Mouse (Mus musculus): Measurements from ENCODE around the gene Arhgap18.

Gene Arhgap18

DNA sequence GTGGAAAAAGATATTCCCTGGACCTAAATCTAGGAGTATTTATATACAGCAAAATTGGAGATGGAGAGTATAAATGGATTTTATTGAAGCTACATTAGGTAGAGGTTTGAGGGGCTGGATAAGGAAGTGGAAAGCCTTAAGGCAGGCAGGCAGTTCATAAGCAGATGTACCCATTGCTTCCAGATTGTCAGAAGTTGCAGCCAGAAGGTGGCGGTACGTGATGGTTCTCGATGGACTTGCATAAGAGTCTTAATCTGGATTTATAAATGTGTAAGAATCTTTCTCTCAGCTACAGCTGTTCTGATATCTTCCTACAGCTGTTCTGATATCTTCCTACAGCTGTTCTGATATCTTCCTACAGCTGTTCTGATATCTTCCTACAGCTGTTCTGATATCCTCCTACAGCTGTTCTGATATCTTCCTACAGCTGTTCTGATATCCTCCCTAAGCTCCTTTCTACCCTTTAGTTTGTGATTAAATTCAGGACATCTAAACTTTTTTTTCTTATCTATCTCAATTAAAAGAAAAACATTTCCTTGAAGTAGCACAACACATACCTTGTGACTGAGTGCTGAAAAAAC lies 79.5 kb downstream of the Arhgap18 start:
- DNase-seq: no peak

DNA sequence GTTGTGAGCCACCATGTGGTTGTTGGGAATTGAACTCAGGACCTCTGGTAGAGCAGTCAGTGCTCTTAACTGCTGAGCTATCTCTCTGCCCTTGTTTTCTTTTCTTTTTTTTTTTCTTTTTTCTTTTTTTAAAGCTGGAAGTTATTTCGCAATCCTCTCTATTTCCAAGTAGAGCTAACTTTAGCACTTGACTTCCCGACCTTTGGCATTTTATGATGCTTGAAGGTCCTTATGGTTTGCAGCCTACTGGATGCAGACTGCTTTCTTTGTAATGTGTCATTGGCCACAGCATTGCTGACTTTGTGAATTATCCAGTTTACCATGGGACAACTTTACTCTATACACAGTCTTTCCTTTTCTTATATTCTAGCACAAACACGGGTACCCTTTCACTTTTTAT lies 80.2 kb downstream of the Arhgap18 start:
- DNase-seq: no peak

DNA sequence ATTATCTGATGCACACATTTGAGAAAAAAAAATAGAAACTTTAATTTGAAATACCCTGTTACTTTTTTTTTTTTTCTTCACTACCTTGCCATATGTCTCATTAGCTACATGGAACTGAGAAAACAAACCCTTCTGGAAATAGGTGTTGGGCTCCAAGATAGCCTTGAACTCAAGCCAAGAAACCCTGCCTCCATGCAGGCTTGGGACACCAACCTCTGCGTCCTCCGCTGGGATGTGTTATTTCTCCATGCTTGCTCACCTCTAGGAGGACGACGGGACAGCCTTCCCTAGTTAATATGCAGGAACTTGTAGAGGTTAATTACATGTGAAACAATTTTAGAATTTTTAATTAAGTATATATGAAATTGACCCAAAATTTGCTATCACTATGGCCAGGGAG lies 96.1 kb downstream of the Arhgap18 start:
- DNase-seq: no peak

DNA sequence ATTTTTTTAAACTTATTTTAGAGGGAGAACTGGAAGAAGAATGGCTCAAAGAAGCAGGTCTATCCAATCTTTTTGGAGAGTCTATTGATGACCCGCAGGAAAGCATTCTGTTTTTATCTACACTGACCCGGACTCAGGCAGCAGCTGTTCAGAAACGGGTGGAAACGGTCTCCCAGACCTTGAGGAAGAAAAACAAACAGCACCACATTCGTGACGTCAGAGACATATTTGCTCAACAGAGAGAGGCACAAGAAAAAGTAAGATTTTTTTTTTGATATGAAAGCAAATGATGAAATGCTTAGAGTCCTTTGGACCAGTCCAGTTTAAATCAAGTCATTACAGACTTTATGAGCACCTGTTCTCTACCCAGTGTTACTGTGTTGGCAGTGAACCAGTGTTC lies 96.6 kb downstream of the Arhgap18 start:
- no peak for DNase-seq

DNA sequence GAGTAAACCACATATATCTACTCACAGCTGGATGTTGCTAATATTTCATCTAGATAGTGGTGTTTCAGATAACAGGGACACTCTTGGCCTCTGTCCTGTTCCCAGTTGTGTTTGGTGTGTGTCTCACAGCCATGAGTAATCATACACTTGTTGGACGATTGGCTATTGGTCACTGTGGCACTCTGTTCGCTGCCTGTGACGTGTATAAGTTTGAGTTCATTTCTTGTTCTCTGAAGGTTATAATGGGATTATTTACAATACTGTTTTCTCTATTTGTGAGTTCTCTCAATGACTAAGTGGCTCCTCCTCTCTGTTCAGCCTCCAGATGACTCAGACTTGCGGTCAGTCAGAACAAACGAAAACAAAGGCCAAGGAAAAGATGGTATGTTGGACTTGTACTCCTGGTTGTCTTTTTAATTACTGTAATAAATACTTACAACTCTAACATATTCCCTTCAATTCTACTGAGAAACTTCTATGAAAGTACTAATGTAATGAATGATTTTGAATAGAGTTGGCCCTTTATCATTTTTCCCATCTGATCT lies 101.4 kb downstream of the Arhgap18 start:
- DNase-seq: no peak

DNA sequence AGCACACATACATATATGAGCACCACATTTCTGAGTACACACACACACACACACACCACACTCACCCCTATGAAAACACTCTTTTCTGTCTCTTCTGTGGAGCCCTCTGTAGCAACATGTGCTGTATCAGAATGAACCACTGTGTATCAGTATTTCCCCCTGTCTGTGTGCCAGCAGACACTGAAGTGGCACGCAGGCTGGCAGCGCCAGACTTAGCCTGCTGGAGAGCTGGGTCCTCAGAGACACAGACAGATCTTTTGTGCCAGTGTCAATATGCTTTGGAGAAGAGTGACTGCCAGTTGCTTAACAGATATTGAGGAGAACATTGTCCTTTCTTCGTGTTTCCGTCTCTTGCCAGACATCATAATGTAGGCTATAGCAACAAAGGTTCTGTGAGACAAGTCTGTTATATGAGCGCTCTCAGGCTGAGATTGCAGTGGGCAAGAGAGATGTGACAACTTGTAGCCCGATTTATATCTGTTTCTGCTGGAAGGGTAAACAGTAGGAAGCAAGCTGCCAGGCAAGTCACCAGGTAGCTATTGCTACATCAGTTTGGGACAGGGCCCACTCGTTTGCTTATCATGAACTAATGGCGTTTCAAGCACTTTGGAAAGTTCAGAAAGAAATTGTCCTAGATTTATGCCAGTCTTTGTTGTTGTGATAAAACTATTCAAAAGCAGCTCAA lies 102.8 kb downstream of the Arhgap18 start:
- DNase-seq: no peak

DNA sequence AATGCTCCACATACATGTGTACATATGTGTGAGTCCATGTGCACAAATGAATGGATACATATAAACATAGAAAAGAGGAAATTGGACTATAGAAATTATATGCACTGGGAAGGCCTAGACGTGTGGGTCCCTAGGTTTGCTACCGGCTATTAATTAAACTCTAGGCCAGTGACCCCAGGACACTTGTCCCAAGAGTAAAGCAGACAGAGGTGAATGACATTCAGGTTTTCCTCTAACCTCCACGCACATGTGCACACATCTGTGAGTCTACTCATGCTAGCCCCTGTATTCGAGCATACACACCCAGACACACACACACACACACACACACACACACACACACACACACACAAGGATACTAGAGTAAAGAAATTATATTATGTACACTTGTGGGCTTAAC lies 104.4 kb downstream of the Arhgap18 start:
- no peak for DNase-seq

DNA sequence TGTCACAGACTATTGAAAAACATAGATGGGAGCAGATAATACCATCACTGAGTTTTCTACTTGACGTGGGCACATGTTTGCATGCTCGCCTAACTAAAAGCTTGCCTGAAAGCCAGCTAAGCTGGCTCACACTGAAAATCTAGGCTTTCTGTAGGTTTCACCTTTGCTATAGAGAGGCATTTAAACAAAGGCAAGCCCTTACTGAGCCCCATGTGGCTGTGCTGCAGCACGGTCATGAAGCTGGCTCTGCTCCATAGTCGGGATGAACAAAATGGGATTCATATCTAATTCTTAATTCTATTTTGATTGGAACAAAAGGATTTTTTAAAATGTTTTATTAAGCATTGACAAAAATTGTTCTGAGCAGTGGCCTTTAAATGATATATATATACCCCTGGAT lies 105.3 kb downstream of the Arhgap18 start:
- no peak for DNase-seq

DNA sequence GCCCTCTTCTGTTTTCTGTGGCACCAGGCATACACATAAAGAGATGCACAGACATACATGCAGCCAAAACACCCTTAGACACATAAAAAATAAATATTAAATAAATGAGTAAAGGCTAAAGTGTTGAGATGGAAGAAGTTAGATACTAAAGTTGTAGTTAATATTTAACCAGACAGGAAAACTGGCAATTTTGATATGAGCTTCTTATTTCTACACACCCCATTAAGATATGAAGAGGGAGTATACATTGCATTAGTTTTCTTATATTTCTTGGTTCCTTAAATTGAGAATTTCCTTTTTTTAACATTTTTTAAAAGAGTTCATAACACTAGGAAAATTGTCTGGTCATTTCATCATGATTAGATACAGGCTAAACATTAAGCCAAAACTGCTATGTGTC lies 108.0 kb downstream of the Arhgap18 start:
- no peak for DNase-seq

DNA sequence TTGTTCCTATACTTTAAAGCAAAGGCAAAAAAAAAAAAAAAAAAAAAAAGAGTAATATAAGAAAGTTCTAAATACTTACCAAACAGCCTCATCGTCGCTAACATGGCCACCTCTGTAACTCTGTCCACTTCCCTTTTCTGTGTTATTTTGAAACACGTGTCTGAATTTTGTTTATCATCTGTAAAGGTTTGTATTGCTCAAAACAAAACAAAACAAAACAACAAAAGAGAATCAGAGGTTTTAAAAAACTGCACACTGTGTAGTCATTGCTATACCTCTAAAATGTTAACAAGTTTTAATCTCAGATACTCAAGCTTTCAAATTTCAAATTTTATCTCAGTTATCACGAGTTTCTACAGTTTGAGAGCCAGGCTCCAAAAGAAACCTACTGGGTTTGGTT lies 109.0 kb downstream of the Arhgap18 start:
- no peak for DNase-seq

DNA sequence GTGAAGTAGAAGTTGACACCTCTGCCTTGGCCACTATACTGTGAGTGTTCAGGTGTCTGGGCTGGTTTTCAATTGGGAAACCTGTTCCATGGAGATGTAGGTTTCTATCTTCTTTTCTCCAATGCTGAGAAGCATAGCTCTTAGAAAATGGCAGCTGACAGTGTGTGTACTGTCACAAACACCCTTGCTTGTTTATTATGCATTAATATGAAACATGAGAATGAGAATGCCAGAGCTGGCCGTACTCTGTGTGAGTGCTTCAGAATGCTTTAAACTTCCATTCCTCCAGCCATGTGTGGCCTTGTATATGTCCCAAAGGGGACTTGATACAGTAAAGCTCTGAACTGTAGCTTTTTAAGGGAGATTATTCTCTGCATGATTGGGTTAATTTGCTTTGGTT lies 110.8 kb downstream of the Arhgap18 start:
- no peak for DNase-seq

DNA sequence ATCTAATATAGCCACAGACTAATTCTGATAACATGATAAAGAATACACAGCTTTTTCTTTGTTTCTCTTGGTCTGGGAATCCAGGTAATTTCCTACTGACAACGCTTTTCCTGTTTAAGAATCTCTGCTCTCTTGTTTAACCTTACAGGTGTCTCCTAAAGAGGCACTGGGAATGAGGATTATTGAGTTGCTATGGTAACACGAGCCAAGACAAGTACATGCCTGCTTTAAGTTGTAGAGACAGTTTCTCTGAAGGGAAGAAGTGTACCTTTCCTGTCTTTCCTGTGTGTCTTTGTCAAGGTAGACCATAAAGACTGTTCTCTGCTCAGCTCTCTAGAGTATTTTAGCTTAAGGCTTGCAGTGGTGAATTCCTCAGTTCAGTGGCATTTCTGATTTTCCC lies 117.6 kb downstream of the Arhgap18 start:
- DNase-seq: no peak

DNA sequence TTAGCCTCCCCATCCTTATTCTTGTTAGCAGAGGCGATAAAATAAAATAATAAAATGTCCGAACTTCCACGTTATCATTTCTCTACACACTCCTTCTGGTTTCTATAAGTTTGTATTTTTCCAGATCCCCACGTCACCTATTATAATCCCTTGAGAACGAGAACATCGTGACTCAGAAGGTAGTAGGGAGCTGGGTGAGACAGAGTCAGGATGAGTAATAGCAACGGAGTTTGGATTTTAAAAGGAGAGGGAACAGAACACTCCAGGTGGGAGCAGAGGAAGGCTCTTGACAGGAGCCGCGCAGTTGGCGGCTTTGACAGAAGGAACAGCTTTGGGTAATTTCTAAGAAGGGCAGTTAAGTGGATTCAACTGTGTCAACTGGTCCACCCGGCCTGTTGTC lies 124.1 kb downstream of the Arhgap18 start:
- DNase-seq: no peak

DNA sequence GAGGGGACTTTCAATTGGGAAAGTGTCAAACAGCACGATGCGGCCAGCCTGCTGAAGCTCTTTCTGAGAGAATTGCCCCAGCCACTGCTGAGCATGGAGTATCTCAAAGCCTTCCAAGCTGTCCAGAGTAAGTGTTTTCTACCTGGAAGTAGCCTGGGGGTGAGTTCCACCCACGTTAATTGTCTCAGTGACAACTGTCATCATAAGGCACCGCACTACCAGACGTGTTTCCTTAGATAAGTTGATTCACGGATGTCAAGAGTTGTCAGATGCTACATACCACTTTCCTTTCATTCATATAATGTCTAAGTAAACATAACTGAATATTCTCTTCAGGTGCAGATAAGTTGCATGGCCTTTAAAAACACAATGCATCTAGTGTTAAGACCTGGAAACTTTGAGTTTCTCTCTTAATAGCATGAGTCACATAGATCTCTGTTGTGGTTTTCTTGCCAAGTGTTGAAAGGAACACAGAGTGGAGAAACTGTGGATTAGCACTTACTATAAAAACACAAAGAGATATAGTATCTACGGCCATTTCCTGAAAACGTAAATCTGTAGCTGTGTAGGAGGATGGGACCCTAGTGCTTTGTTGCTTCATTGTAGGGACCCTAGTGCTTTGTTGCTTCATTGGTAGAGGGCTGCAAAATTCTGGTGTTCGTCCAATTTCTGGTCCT lies 125.8 kb downstream of the Arhgap18 start:
- DNase-seq: no peak

DNA sequence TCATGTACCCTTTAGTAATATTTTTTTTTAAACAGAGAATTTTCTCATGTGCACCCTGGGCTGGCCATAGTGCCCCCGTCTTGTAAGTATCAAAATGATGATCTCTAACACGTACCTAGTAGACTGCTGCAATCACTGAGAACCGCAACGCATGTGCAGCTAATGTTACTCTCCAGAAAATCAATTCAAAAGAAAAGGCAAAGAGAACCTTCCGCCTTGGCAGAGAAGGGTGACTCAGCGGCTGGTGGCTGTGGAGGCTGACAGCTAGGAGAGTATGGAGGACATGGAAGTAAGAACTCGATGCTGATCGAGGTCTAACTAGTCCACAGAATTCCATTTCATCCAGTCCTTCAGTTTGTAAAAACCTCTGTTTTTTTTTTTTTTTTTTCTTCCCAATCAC lies 131.7 kb downstream of the Arhgap18 start:
- no peak for DNase-seq

DNA sequence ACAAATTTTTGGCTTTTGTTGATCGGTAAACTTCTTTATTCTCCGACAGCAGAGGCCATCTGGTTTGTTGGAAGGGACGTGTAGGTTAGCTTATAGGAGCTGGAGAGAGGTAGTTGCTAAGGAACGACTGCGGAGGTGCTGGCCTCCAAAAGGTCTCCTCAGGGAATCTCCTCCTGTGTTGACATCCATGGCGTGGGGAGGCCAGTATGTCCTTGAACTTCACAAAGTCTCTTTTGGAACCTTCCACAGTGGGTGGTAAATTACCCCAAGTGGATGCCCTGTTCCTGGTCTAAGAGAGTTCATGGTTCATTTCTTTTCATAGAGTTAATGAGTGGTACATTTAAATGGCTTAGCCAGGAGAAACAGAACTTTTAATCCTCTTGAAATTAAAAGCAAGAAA lies 136.0 kb downstream of the Arhgap18 start:
- no peak for DNase-seq

DNA sequence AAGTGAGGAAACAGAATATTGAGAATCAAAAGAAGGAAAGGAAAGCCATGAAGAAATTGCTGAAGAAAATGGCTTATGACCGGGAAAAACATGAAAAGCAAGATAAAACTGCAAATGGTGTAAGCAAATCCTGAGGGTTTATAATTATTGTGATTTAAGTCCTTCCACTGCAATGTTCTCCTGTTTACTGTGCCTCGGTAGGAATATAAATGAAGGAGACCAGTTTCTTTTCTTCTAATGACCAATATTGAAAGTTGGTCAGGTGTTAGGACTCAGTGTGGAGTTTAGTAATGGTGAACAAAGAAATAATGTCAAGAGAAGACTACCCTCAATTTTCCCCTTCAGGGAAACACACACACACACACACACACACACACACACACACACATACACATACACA lies 136.5 kb downstream of the Arhgap18 start:
- no peak for DNase-seq

DNA sequence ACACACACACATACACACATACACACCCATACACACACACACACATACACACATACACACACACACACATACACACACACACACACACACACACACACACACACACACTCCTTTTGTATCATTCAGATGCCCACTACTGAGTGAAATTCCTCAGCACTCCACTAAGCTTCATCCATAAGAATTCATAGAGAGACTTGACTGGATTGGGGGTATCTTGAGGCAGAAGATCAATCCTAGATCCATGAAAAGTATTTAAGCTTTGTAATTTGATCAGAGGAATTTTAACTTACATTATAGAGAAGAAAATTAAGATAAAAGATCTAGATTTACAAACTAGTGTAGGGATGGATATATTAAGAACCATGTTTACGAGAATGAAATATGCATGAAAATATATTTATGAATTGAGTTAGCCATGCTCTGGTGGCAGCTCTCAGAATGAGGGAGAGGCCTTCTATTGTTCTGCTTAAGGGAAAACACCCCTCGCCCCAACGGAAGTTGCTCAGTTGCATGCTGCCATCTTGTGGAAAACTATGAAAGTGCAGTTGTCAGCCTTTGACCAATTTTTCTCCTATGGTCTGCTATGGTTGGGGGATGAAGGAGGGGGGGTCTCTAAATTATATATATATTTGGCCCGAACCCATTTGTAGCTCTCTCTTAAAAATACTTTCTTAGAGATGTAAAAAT lies 137.2 kb downstream of the Arhgap18 start:
- peak; percentile 21 for DNase-seq

DNA sequence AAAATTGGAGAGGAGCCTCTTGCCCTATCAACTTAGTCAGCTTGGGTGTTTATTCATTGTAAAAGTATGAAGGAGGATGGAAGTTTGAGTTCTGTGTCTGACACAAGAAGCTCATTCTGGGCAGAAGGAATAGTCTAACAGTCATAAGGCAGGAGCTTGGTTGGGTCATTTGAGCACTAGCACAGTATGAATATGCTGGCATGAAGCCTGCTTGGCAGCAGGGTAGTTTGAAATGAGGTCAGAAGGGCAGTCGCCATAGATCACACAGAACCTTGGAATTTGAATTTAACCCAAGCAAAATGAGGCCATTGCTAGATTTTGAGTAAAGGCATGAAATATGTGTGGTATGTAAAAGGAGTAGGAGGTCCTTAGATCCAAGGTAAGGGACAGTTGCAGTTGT lies 139.9 kb downstream of the Arhgap18 start:
- DNase-seq: no peak

DNA sequence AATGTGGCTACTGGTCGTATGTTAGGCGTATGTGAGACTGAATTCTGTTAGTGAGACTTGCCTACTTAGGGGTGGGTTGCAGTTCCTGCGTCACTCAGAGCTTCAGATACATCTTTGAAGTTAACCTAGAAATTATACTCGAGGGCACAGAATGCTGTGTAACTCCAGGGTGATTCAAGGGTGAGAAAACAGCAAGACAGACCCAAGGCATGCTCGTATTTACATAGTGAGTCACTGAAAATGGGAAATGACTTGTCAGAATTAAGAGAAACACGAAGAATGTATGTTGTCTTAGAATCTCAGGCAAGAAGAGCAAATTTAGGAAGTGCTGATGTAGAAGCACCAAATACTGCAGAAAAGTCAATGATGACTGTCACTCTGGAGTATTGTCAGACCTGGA lies 142.5 kb downstream of the Arhgap18 start:
- DNase-seq: no peak

DNA sequence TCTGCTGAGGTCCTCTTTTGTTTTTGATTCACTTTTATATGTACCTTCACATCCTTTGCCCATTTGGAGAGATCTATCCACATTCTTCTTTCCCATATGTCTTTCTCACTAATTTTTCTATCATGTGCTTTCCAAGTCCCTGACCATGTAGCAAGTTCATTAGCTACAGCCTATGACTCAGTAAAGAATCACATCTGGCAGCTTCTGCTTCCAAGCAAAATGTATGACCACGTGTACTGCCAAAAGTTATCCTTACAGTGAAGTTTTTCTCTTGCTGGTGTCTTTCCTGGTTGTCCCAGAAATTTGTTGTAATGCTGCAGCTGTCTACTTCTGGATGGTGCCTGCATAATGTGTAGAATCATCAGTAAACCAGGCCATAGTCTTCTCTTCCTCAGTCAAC lies 147.2 kb downstream of the Arhgap18 start:
- no peak for DNase-seq

DNA sequence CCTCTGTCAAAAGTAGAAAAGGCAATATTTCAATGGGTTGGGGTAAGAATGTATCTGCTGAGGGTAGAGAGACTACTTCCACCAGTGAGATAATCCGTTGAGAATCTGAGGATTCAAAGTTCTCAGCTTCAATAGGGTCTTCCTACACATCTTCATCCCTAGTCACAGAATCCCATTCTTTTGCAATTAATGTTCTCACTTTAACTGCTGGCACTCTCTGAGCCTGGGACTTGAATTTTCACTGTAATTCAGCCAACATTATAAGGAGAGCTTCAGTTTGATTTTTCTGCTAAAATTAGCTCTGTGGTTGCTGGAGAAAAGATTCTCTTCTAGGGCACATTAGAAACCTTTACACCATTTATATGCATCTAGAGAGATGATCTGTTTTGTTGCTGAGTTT lies 150.6 kb downstream of the Arhgap18 start:
- no peak for DNase-seq

DNA sequence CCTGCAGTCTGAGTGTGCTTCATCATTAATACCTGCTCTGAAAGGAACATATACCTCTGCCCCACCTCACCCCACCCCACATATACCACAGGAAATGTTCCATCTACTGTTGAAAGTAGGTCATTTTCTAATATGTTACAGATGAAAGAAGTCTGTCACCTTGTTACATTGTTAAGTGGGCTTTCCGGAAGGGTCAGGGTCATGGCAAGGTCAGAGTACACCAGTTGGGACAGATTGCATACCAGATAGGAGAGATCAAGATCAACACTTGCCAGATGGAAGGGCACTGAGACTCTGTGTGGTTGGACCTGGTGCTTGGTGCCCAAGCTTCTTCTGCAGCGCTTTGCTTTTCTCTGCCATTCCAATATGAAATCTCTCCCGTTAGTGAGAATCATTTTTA lies 158.0 kb downstream of the Arhgap18 start:
- DNase-seq: no peak

Data from cerebellum, adult 8-10 months (tissue).